Mouse (Mus musculus) heart, postnatal 0 days (tissue): ENCODE measurements around the gene Stk17b.

Experiments used
- CTCF ChIP-seq: IDR thresholded peaks from 2 replicates; pipeline ENCODE4 v1.5.1; 2016; ENCODE audit warnings: antibody characterized with exemption, control low read depth, low read depth
- EP300 ChIP-seq: IDR thresholded peaks from 2 replicates; pipeline ENCODE4 v1.6.1; 2016; ENCODE audit warnings: antibody characterized with exemption, low read depth

GRCm38 (mm10) chr1:53721353-53721752, 63.7 kb downstream of the Stk17b start:
- no peak for TF ChIP-seq CTCF
- TF ChIP-seq EP300: no peak
